Mouse (Mus musculus) G1E (cell line): ENCODE measurements around the gene Gm3952. TPM values are rescaled to one million over a fixed set of nuclear protein-coding genes. Genes with fewer than 3 reads are reported as not detected.
A peak's percentile ranks its signal among the peaks of the same experiment; 100 is the strongest.

Experiments used
- ATAC-seq: 2 replicates; pipeline ENCODE4 v1.8.0; 2016; ENCODE audit warnings: mild to moderate bottlenecking; ENCODE audit not compliant: insufficient number of reproducible peaks, poor library complexity, low FRiP score, severe bottlenecking; ENCODE audit errors: extremely low read depth
- DNase-seq: peaks from one replicate; pipeline ENCODE4 v3.0.0; 2012; ENCODE audit warnings: low spot score
- H3K27me3 ChIP-seq: 2 replicates; pipeline ENCODE4 v1.6.1; 2012; ENCODE audit warnings: mild to moderate bottlenecking, low read length, inconsistent platforms; ENCODE audit not compliant: insufficient read depth
- H3K36me3 ChIP-seq: replicated peaks from 2 replicates; pipeline ENCODE3; 2012; ENCODE audit warnings: mild to moderate bottlenecking, inconsistent platforms
- H3K4me1 ChIP-seq: 2 replicates; pipeline ENCODE4 v1.6.1; 2012; ENCODE audit warnings: low read depth, low read length, inconsistent platforms, mixed read lengths; ENCODE audit not compliant: insufficient read depth
- H3K4me3 ChIP-seq: 2 replicates; pipeline ENCODE4 v1.5.1; 2012; ENCODE audit warnings: low read depth, mild to moderate bottlenecking, inconsistent platforms, low read length, moderate library complexity, mixed read lengths
- H3K9me3 ChIP-seq: replicated peaks from 2 replicates; pipeline ENCODE4 v1.6.1; 2012; ENCODE audit warnings: inconsistent platforms
- GATA1 ChIP-seq: IDR thresholded peaks from 2 replicates; pipeline ENCODE4 v1.6.1; 2012; ENCODE audit warnings: borderline replicate concordance, low read length, inconsistent platforms, mixed read lengths
- TAL1 ChIP-seq: conservative IDR thresholded peaks from 2 replicates; pipeline ENCODE4 v1.6.1; 2012; ENCODE audit warnings: low read depth, low read length, inconsistent platforms, mixed read lengths
- polyA plus RNA-seq: library from polyadenylated mRNA; stranded (reverse); fragments of >175 nt; gene quantifications from 2 replicates; pipeline ENCODE4 v1.2.3, GENCODE M21; 2012
- total RNA-seq, 2 experiments: library from RNA; stranded (forward) in 1 of 2; stranded (reverse) in 1 of 2; fragments of 200-1000 nt in 1 of 2; fragments of >200 nt in 1 of 2; fragmentation: Nextera tagmentation in 1 of 2; gene quantifications; 2 replicates each; pipeline ENCODE4 v1.2.3; 2014 to 2017

Gm3952 gene
- total and polyA plus RNA-seq, 3 experiments: not detected

GRCm38 (mm10) chr8:128696701-128697397 is 101.6 kb downstream of the Gm3952 start:
- ATAC-seq (peak; percentile 79), DNase-seq (no peak)
- Histone ChIP-seq H3K36me3 (peaks cover 18% of the 10 kb centered on the region), H3K27me3 (no peaks in the 10 kb centered on the region), H3K9me3 (no peaks in the 10 kb centered on the region), H3K4me1 (peaks cover 67% of the 10 kb centered on the region), H3K4me3 (no peak overlapping the region; the same call in 1 of the 2 replicates)
- TF ChIP-seq TAL1: peak; percentile 40
- no peak for TF ChIP-seq GATA1

Other genes with a start within 250 kb of the Gm3952 start
- gene Itgb1, start 113.0 kb downstream of the Gm3952 start, total RNA-seq (2014; fragmentation: Nextera tagmentation): 215 and 240 TPM in 2 replicates
- gene Itgb1, start 113.0 kb downstream of the Gm3952 start, total RNA-seq (2017): 277 and 315 TPM in 2 replicates
- 47.6 and 53.8 TPM in 2 replicates for gene Itgb1, start 113.0 kb downstream of the Gm3952 start, polyA plus RNA-seq